Mouse (Mus musculus): ENCODE data around the gene Gm29110. TPM values are rescaled to one million over a fixed set of nuclear protein-coding genes. Genes with fewer than 3 reads are reported as not detected.
"Not testable (repeated sequence)": the region's sequence is repeated elsewhere in the genome, so short reads cannot be mapped to it uniquely, and the experiment has no call there.

The Gm29110 gene
- total RNA-seq (2012; rRNA removed) (not detected in 2 replicates), total RNA-seq (2014; rRNA removed) (not detected in 2 replicates), polyA plus RNA-seq (2012; ENCODE audit: insufficient read length, low read depth) (not detected in 2 replicates)

- H3K79me2 ChIP-seq (replicated peaks; ENCODE audit: control insufficient read depth, extremely low read depth, insufficient read depth, poor library complexity, severe bottlenecking); dilution Hi-C loops (cut with MboI; ENCODE audit: extremely low pct_ligation_motif_present, extremely low pct_unique_long_range_greater_than_20kb, low sequenced_read_pairs); in situ Hi-C loops (cut with MboI; ENCODE audit: low pct_ligation_motif_present, low pct_unique_long_range_greater_than_20kb, low sequenced_read_pairs); H3K4me3 ChIP-seq (replicated peaks in 1 of 3; ENCODE audit: low read depth in 2 of 3, low read length in 2 of 3, poor library complexity in 1 of 3); H3K9me3 ChIP-seq (replicated peaks; ENCODE audit: low read length); H3K27me3 ChIP-seq (replicated peaks); H3K4me2 ChIP-seq (ENCODE audit: insufficient read depth, low read depth, poor library complexity, severe bottlenecking); H3K4me1 ChIP-seq (ENCODE audit: control insufficient read depth in 1 of 2, insufficient read depth in 2 of 2); DNase-seq (ENCODE audit: extremely low read depth); H3K27ac ChIP-seq (ENCODE audit: insufficient read depth, low read depth); H3K36me3 ChIP-seq (replicated peaks in 1 of 2; ENCODE audit: control insufficient read depth in 1 of 2, insufficient read depth in 1 of 2, low read length in 1 of 2); H3K9ac ChIP-seq (ENCODE audit: insufficient read depth, low read depth): not testable (repeated sequence)
Measured at GRCm38 (mm10) chrY:74470231-74470630, at the start of gene Gm29110. Gene Gm29110 (plus strand): TSS chrY:74470531.

Other genes starting within 250 kb of the Gm29110 start
- gene Gm21913, start 153.4 kb downstream of the Gm29110 start, total RNA-seq (2012; rRNA removed): not detected in 2 replicates
- gene Gm21913, start 153.4 kb downstream of the Gm29110 start, total RNA-seq (2014; rRNA removed): not detected in 2 replicates
- gene Gm21913, start 153.4 kb downstream of the Gm29110 start, polyA plus RNA-seq (2012; ENCODE audit: insufficient read length, low read depth): not detected in 2 replicates

Measured in CH12.LX (cell line).